ENCODE assay signal across 13 mouse cellular contexts in genomic region chr9:107668011-107668410, GRCm38 (mm10). TPM values are rescaled to one million over a fixed set of nuclear protein-coding genes. Genes with fewer than 3 reads are reported as not detected.
DNase-seq lines count a peak whose midpoint lies in the region; ATAC-seq and TF ChIP-seq lines count a peak whose summit lies in the region.
"Had no signal": no experiment of that assay in that cellular context is flagged by ENCODE, and none has a peak within 500 bp of the region (broad histone marks: within the 10 kb centered on the region; RNA-seq: fewer than 3 reads in every experiment).

No protein-coding gene starts in this region.

- peak overlapping the region; percentile 80; the same call in 1 of the 2 replicates for H3K27ac ChIP-seq in forebrain, embryonic 10.5 days
- no peak overlapping the region for H3K27ac ChIP-seq in forebrain, postnatal 0 days (ENCODE audit: low read depth, low read length)
- H3K27ac ChIP-seq in kidney, embryonic 14.5 days (ENCODE audit: low read depth, low read length): no peak overlapping the region
- no peak overlapping the region for H3K27ac ChIP-seq in hindbrain, embryonic 15.5 days (replicated peaks)
- H3K27ac ChIP-seq in neural tube, embryonic 14.5 days (ENCODE audit: low read depth, low read length): no peak overlapping the region
- H3K27ac ChIP-seq: forebrain, embryonic 13.5 days; lung, embryonic 15.5 days had no signal

- no peak overlapping the region for H3K4me2 ChIP-seq in forebrain, postnatal 0 days (ENCODE audit: low read depth)
- H3K4me2 ChIP-seq in kidney, embryonic 14.5 days (replicated peaks; ENCODE audit: low read depth, low read length): peak overlapping the region; percentile 86; the same call in 1 of the 2 replicates
- peak overlapping the region; percentile 64; the same call in 1 of the 2 replicates for H3K4me2 ChIP-seq in hindbrain, embryonic 15.5 days
- no peak overlapping the region for H3K4me2 ChIP-seq in neural tube, embryonic 14.5 days (ENCODE audit: low read depth, low read length)

- H3K27me3 ChIP-seq in forebrain, embryonic 10.5 days (ENCODE audit: poor library complexity, severe bottlenecking): peaks cover 66% of the 10 kb centered on the region
- no peaks in the 10 kb centered on the region; the same call in none of the 2 replicates for H3K27me3 ChIP-seq in forebrain, postnatal 0 days (ENCODE audit: insufficient read depth, low read length)
- no peaks in the 10 kb centered on the region for H3K27me3 ChIP-seq in kidney, embryonic 14.5 days (ENCODE audit: control insufficient read depth, insufficient read depth, low read length)
- peaks cover 22% of the 10 kb centered on the region for H3K27me3 ChIP-seq in hindbrain, embryonic 15.5 days
- H3K27me3 ChIP-seq in neural tube, embryonic 14.5 days (ENCODE audit: control insufficient read depth, insufficient read depth, low read length): peaks cover 17% of the 10 kb centered on the region

- H3K4me3 ChIP-seq in forebrain, embryonic 10.5 days: peak overlapping the region; percentile 60; the same call in 1 of the 2 replicates
- H3K4me3 ChIP-seq in forebrain, postnatal 0 days (ENCODE audit: low read depth, low read length): no peak overlapping the region
- H3K4me3 ChIP-seq in kidney, embryonic 14.5 days (ENCODE audit: low read length): no peak overlapping the region
- H3K4me3 ChIP-seq in hindbrain, embryonic 15.5 days: no peak overlapping the region
- H3K4me3 ChIP-seq in neural tube, embryonic 14.5 days (ENCODE audit: low read depth, low read length): no peak overlapping the region; the same call in 1 of the 2 replicates
- H3K4me3 ChIP-seq: myocyte had no signal

- WGBS in forebrain, embryonic 10.5 days: 24% methylated on average over 8 of the region's 8 CpGs
- WGBS in forebrain, postnatal 0 days: 44% methylated on average over 8 of the region's 8 CpGs
- 41% methylated on average over 8 of the region's 8 CpGs for WGBS in kidney, embryonic 14.5 days
- 35% methylated on average over 8 of the region's 8 CpGs for WGBS in hindbrain, embryonic 15.5 days
- WGBS in neural tube, embryonic 14.5 days: 43% methylated on average over 8 of the region's 8 CpGs

- H3K9ac ChIP-seq in forebrain, postnatal 0 days: no peak overlapping the region
- H3K9ac ChIP-seq in kidney, embryonic 14.5 days (ENCODE audit: low read depth, low read length): no peak overlapping the region
- H3K9ac ChIP-seq in hindbrain, embryonic 15.5 days: no peak overlapping the region
- H3K9ac ChIP-seq in neural tube, embryonic 14.5 days (replicated peaks; ENCODE audit: low read depth, low read length): 0 out of 2 replicates have a peak overlapping the region, but pooled peaks have one; percentile 11

- H3K9me3 ChIP-seq in forebrain, embryonic 10.5 days: no peaks in the 10 kb centered on the region
- H3K9me3 ChIP-seq in forebrain, postnatal 0 days (ENCODE audit: low read length): no peaks in the 10 kb centered on the region
- no peaks in the 10 kb centered on the region for H3K9me3 ChIP-seq in kidney, embryonic 14.5 days (ENCODE audit: control insufficient read depth, low read length)
- no peaks in the 10 kb centered on the region for H3K9me3 ChIP-seq in hindbrain, embryonic 15.5 days
- no peaks in the 10 kb centered on the region for H3K9me3 ChIP-seq in neural tube, embryonic 14.5 days (ENCODE audit: control insufficient read depth, low read length)
- H3K9me3 ChIP-seq: forebrain, embryonic 13.5 days; lung, embryonic 15.5 days had no signal

- DNase-seq in forebrain, embryonic 10.5 days (ENCODE audit: extremely low spot score, low spot score): no peak
- no peak for DNase-seq in forebrain, postnatal 0 days
- DNase-seq in kidney, adult 11 months: no peak
- no peak for DNase-seq in adrenal gland, adult (ENCODE audit: inconsistent age in 2 of 2, low spot score in 1 of 2)

- no peak for TF ChIP-seq CTCF in forebrain, postnatal 0 days (IDR thresholded peaks at IDR 0.05; ENCODE audit: low read depth)

- H3K36me3 ChIP-seq in forebrain, embryonic 10.5 days (replicated peaks): no peaks in the 10 kb centered on the region
- no peaks in the 10 kb centered on the region for H3K36me3 ChIP-seq in forebrain, postnatal 0 days (ENCODE audit: insufficient read depth)
- H3K36me3 ChIP-seq in kidney, embryonic 14.5 days (ENCODE audit: control insufficient read depth, insufficient read depth, low read length): no peaks in the 10 kb centered on the region
- H3K36me3 ChIP-seq in hindbrain, embryonic 15.5 days: no peaks in the 10 kb centered on the region
- no peaks in the 10 kb centered on the region for H3K36me3 ChIP-seq in neural tube, embryonic 14.5 days (ENCODE audit: control insufficient read depth, insufficient read depth, low read length)
- H3K36me3 ChIP-seq: lung, embryonic 15.5 days had no signal

- H3K4me1 ChIP-seq in forebrain, embryonic 10.5 days: peaks cover 76% of the 10 kb centered on the region
- peaks cover 18% of the 10 kb centered on the region for H3K4me1 ChIP-seq in forebrain, postnatal 0 days (ENCODE audit: insufficient read depth)
- peaks cover 41% of the 10 kb centered on the region for H3K4me1 ChIP-seq in kidney, embryonic 14.5 days (ENCODE audit: control insufficient read depth, insufficient read depth, low read length)
- peaks cover 38% of the 10 kb centered on the region for H3K4me1 ChIP-seq in hindbrain, embryonic 15.5 days (replicated peaks)
- H3K4me1 ChIP-seq in neural tube, embryonic 14.5 days (ENCODE audit: control insufficient read depth, insufficient read depth, low read length): peaks cover 20% of the 10 kb centered on the region; the same call in 1 of the 2 replicates

- ATAC-seq in forebrain, postnatal 0 days: no peak
- ATAC-seq in kidney, embryonic 14.5 days (ENCODE audit: low FRiP score, low TSS enrichment): no peak
- ATAC-seq in hindbrain, embryonic 15.5 days (ENCODE audit: low FRiP score, low read depth): no peak
- ATAC-seq in neural tube, embryonic 14.5 days (ENCODE audit: low read depth): no peak
- ATAC-seq in activated CD4-positive, CD25-positive, alpha-beta regulatory T cell, adult 4 months: no peak
- ATAC-seq: inflammation-experienced regulatory T-cells, adult 6 months had no signal

RNA-seq across cellular contexts. Expression of gene Slc38a3, which starts 1.3 kb away (rescaled TPM):
- 8.8 and 9.0 TPM in 2 replicates for polyA plus RNA-seq in forebrain, embryonic 10.5 days (2016; fragmentation: Nextera tagmentation; extraction: Ambion mirVana)
- 43.5 and 60.9 TPM in 2 replicates for total RNA-seq in forebrain, postnatal 0 days (2014; rRNA removed)
- 38.7 and 39.8 TPM in 2 replicates for polyA plus RNA-seq in forebrain, postnatal 0 days (2015; fragmentation: Nextera tagmentation; extraction: Ambion mirVana)
- 4.8 and 6.5 TPM in 2 replicates for polyA plus RNA-seq in kidney, embryonic 14.5 days (2014; fragmentation: Nextera tagmentation; extraction: Ambion mirVana)
- polyA plus RNA-seq in hindbrain, embryonic 15.5 days (2015; fragmentation: Nextera tagmentation; extraction: Ambion mirVana): 41.4 and 43.3 TPM in 2 replicates
- polyA plus RNA-seq in neural tube, embryonic 14.5 days (2014; fragmentation: Nextera tagmentation; extraction: Ambion mirVana): 31.3 and 36.6 TPM in 2 replicates
- polyA plus RNA-seq in activated CD4-positive, CD25-positive, alpha-beta regulatory T cell, adult 4 months (2017; shearing (Covaris generic)): not detected
- polyA plus RNA-seq: inflammation-experienced regulatory T-cells, adult 6 months had no signal

RNA-seq across cellular contexts. Expression of gene Gnat1, which starts 11.5 kb away (rescaled TPM):
- polyA plus RNA-seq in forebrain, embryonic 10.5 days (2016; fragmentation: Nextera tagmentation; extraction: Ambion mirVana): 3.9 and 4.1 TPM in 2 replicates
- 0.24 TPM in 1 of 2 replicates, not detected in the other for total RNA-seq in forebrain, postnatal 0 days (2014; rRNA removed)
- polyA plus RNA-seq in forebrain, postnatal 0 days (2015; fragmentation: Nextera tagmentation; extraction: Ambion mirVana): 0.73 and 1.8 TPM in 2 replicates
- polyA plus RNA-seq in kidney, embryonic 14.5 days (2014; fragmentation: Nextera tagmentation; extraction: Ambion mirVana): 4.7 and 5.3 TPM in 2 replicates
- 2.0 and 3.6 TPM in 2 replicates for polyA plus RNA-seq in hindbrain, embryonic 15.5 days (2015; fragmentation: Nextera tagmentation; extraction: Ambion mirVana)
- 1.4 and 2.7 TPM in 2 replicates for polyA plus RNA-seq in neural tube, embryonic 14.5 days (2014; fragmentation: Nextera tagmentation; extraction: Ambion mirVana)
- 1 to 10 TPM in 1 of 2 experiments, not detected in 1; 1.1 TPM for polyA plus RNA-seq in activated CD4-positive, CD25-positive, alpha-beta regulatory T cell, adult 4 months (2017; shearing (Covaris generic))
- polyA plus RNA-seq: myocyte; spleen, adult 2 months had no signal

RNA-seq across cellular contexts. Expression of gene Gnai2, which starts 32.8 kb away (rescaled TPM):
- 526 and 533 TPM in 2 replicates for polyA plus RNA-seq in forebrain, embryonic 10.5 days (2016; fragmentation: Nextera tagmentation; extraction: Ambion mirVana)
- 200 and 223 TPM in 2 replicates for total RNA-seq in forebrain, postnatal 0 days (2014; rRNA removed)
- polyA plus RNA-seq in forebrain, postnatal 0 days (2015; fragmentation: Nextera tagmentation; extraction: Ambion mirVana): 267 and 287 TPM in 2 replicates
- polyA plus RNA-seq in kidney, embryonic 14.5 days (2014; fragmentation: Nextera tagmentation; extraction: Ambion mirVana): 386 and 445 TPM in 2 replicates
- polyA plus RNA-seq in hindbrain, embryonic 15.5 days (2015; fragmentation: Nextera tagmentation; extraction: Ambion mirVana): 332 and 343 TPM in 2 replicates
- 234 and 258 TPM in 2 replicates for polyA plus RNA-seq in neural tube, embryonic 14.5 days (2014; fragmentation: Nextera tagmentation; extraction: Ambion mirVana)
- 100 to 1,000 TPM; 176 to 181 TPM for polyA plus RNA-seq in activated CD4-positive, CD25-positive, alpha-beta regulatory T cell, adult 4 months (2017; shearing (Covaris generic))

RNA-seq across cellular contexts. Expression of gene Sema3f, which starts 42.3 kb away (rescaled TPM):
- 10.0 and 11.2 TPM in 2 replicates for polyA plus RNA-seq in forebrain, embryonic 10.5 days (2016; fragmentation: Nextera tagmentation; extraction: Ambion mirVana)
- 56.6 and 61.4 TPM in 2 replicates for total RNA-seq in forebrain, postnatal 0 days (2014; rRNA removed)
- 7.1 and 7.8 TPM in 2 replicates for polyA plus RNA-seq in forebrain, postnatal 0 days (2015; fragmentation: Nextera tagmentation; extraction: Ambion mirVana)
- polyA plus RNA-seq in kidney, embryonic 14.5 days (2014; fragmentation: Nextera tagmentation; extraction: Ambion mirVana): 32.4 and 38.4 TPM in 2 replicates
- polyA plus RNA-seq in hindbrain, embryonic 15.5 days (2015; fragmentation: Nextera tagmentation; extraction: Ambion mirVana): 14.0 and 18.5 TPM in 2 replicates
- 17.0 and 18.7 TPM in 2 replicates for polyA plus RNA-seq in neural tube, embryonic 14.5 days (2014; fragmentation: Nextera tagmentation; extraction: Ambion mirVana)
- not detected for polyA plus RNA-seq in activated CD4-positive, CD25-positive, alpha-beta regulatory T cell, adult 4 months (2017; shearing (Covaris generic))
- polyA plus RNA-seq: inflammation-experienced regulatory T-cells, adult 6 months had no signal

RNA-seq across cellular contexts. Expression of gene Sema3b, which starts 59.0 kb away (rescaled TPM):
- polyA plus RNA-seq in forebrain, embryonic 10.5 days (2016; fragmentation: Nextera tagmentation; extraction: Ambion mirVana): 1.4 and 2.0 TPM in 2 replicates
- total RNA-seq in forebrain, postnatal 0 days (2014; rRNA removed): 6.5 and 6.6 TPM in 2 replicates
- 3.9 and 4.4 TPM in 2 replicates for polyA plus RNA-seq in forebrain, postnatal 0 days (2015; fragmentation: Nextera tagmentation; extraction: Ambion mirVana)
- polyA plus RNA-seq in kidney, embryonic 14.5 days (2014; fragmentation: Nextera tagmentation; extraction: Ambion mirVana): 6.4 and 9.5 TPM in 2 replicates
- 4.6 and 5.1 TPM in 2 replicates for polyA plus RNA-seq in hindbrain, embryonic 15.5 days (2015; fragmentation: Nextera tagmentation; extraction: Ambion mirVana)
- 2.8 and 5.3 TPM in 2 replicates for polyA plus RNA-seq in neural tube, embryonic 14.5 days (2014; fragmentation: Nextera tagmentation; extraction: Ambion mirVana)
- not detected for polyA plus RNA-seq in activated CD4-positive, CD25-positive, alpha-beta regulatory T cell, adult 4 months (2017; shearing (Covaris generic))
- polyA plus RNA-seq: inflammation-experienced regulatory T-cells, adult 6 months had no signal

Comparison
In these comparisons a context has a peak if more than half of its experiments do, and no peak if none do; other contexts are left out.
1. H3K4me2 ChIP-seq: peak in kidney, embryonic 14.5 days (single experiment) and hindbrain, embryonic 15.5 days (single experiment); none in forebrain, postnatal 0 days (single experiment) and neural tube, embryonic 14.5 days (single experiment).